Mouse (Mus musculus): Measurements from ENCODE around the gene Mat2a.

DNA sequence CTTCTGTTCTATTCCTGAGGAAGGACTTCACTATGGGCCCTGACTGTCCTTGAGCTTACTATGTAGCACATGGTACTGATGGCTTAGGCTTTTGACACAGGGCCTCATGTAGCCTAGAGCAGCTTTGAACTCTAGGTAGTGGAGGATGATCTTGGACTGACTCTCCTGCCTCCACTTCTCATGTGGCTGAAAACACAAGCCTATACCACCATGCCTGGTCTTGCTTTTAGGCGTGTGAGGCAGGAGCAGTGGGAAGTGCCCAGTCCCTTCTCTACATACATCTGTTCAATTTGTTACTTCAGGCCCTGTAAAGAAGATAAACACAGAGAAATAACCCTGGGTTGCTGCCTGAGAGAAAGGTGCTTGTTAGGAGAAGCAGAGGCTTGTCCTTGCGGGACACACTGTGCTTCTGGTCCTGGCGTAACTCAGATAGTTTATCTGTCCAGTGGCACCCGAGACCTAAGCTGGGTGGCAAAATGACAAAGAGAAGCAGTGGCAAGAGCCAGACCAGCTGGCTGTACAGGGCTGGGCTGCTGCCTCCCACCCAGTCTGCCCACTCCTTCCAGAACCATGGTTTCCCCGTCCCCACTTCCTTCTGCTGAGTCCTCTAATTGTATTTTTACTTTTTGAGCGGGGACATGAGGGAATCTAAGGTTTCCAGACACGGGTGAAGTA, 14.9 kb upstream of the Mat2a start:
- TF ChIP-seq POLR2A (IDR thresholded peaks at IDR 0.05; ENCODE audit: borderline replicate concordance, insufficient read depth, low read length) (no peak), CTCF (IDR thresholded peaks at IDR 0.05; ENCODE audit: borderline replicate concordance, insufficient read depth, low read depth, low read length) (no peak)
